In the genomic region with DNA sequence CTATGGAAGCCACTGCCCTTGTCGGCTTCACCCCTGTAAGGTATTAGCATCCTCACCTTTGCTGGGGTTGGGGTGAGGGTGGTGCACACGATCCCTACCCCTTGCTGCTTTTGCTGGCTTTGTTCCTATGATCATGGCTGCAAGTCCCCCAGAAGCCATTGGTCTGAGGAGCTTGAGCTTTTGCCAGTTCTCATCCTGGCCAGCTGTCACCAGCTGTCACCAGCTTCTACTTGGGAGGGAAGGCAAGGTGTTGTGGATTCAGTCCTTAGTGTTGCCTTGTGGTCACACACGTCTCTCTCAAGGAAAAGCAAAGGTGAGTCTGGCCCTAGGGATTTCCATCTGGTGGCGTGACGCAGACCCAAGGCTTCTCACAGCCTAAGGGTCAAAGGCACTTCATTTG, we compare ENCODE assay signal across 12 mouse cellular contexts. TPM values are rescaled to one million over a fixed set of nuclear protein-coding genes. Genes with fewer than 3 reads are reported as not detected.
DNase-seq lines count a peak whose midpoint lies in the region; ATAC-seq and TF ChIP-seq lines count a peak whose summit lies in the region.
"Had no signal": no experiment of that assay in that cellular context is flagged by ENCODE, and none has a peak within 500 bp of the region (broad histone marks: within the 10 kb centered on the region; RNA-seq: fewer than 3 reads in every experiment).

No protein-coding gene starts in this region.

- no peak overlapping the region for H3K9ac ChIP-seq in hindbrain, embryonic 13.5 days
- no peak overlapping the region for H3K9ac ChIP-seq in hindbrain, embryonic 12.5 days
- H3K9ac ChIP-seq in lung, postnatal 0 days (replicated peaks; ENCODE audit: low read depth), result no peak overlapping the region
- no peak overlapping the region for H3K9ac ChIP-seq in embryonic facial prominence, embryonic 13.5 days
- no peak overlapping the region for H3K9ac ChIP-seq in forebrain, embryonic 16.5 days (replicated peaks; ENCODE audit: low read depth, low read length)

- peak overlapping the region; percentile 27; the same call in 1 of the 2 replicates for H3K27ac ChIP-seq in hindbrain, embryonic 13.5 days
- H3K27ac ChIP-seq in hindbrain, embryonic 12.5 days, result no peak overlapping the region
- H3K27ac ChIP-seq in lung, postnatal 0 days (ENCODE audit: low read length), result no peak overlapping the region
- H3K27ac ChIP-seq in embryonic facial prominence, embryonic 13.5 days, result peak overlapping the region; percentile 71
- peak overlapping the region; percentile 12; the same call in 1 of the 2 replicates for H3K27ac ChIP-seq in forebrain, embryonic 16.5 days (ENCODE audit: low read length)

- no peaks in the 10 kb centered on the region for H3K9me3 ChIP-seq in hindbrain, embryonic 13.5 days
- no peaks in the 10 kb centered on the region for H3K9me3 ChIP-seq in hindbrain, embryonic 12.5 days (replicated peaks)
- no peaks in the 10 kb centered on the region for H3K9me3 ChIP-seq in lung, postnatal 0 days (ENCODE audit: low read length)
- H3K9me3 ChIP-seq in embryonic facial prominence, embryonic 13.5 days, result no peaks in the 10 kb centered on the region
- no peaks in the 10 kb centered on the region for H3K9me3 ChIP-seq in forebrain, embryonic 16.5 days (ENCODE audit: control insufficient read depth, low read length)

- DNase-seq in lung, postnatal 0 days (ENCODE audit: low spot score), result peak; percentile 27
- no peak for DNase-seq in lung, postnatal 36 days
- no peak for DNase-seq in ovary, postnatal 10 days (ENCODE audit: low spot score)
- no peak for DNase-seq in gastrocnemius, adult 8-10 months (ENCODE audit: low spot score in 2 of 2)
- DNase-seq: adrenal gland, postnatal 14 days; gastrocnemius, postnatal 14 days; thymus, adult 2 months had no signal

- no peak overlapping the region for H3K4me2 ChIP-seq in hindbrain, embryonic 13.5 days
- no peak overlapping the region for H3K4me2 ChIP-seq in hindbrain, embryonic 12.5 days (replicated peaks)
- no peak overlapping the region for H3K4me2 ChIP-seq in lung, postnatal 0 days (replicated peaks; ENCODE audit: low read depth, low read length)
- no peak overlapping the region for H3K4me2 ChIP-seq in embryonic facial prominence, embryonic 13.5 days
- no peak overlapping the region for H3K4me2 ChIP-seq in forebrain, embryonic 16.5 days (ENCODE audit: low read length)

- no peak for TF ChIP-seq CTCF in lung, postnatal 0 days (IDR thresholded peaks at IDR 0.05)

- ATAC-seq in hindbrain, embryonic 13.5 days (ENCODE audit: low FRiP score), result no peak
- ATAC-seq in hindbrain, embryonic 12.5 days (ENCODE audit: low FRiP score), result no peak
- ATAC-seq in lung, postnatal 0 days, result peak; percentile 15; the same call in 1 of the 2 replicates
- ATAC-seq in embryonic facial prominence, embryonic 13.5 days (ENCODE audit: insufficient number of reproducible peaks, insufficient read depth, low FRiP score, low TSS enrichment, low read depth), result no peak
- no peak for ATAC-seq in forebrain, embryonic 16.5 days

- H3K27me3 ChIP-seq in hindbrain, embryonic 13.5 days, result no peaks in the 10 kb centered on the region
- H3K27me3 ChIP-seq in hindbrain, embryonic 12.5 days, result no peaks in the 10 kb centered on the region
- H3K27me3 ChIP-seq in lung, postnatal 0 days (replicated peaks; ENCODE audit: insufficient read depth, low read length), result no peaks in the 10 kb centered on the region
- H3K27me3 ChIP-seq in embryonic facial prominence, embryonic 13.5 days, result no peaks in the 10 kb centered on the region
- H3K27me3 ChIP-seq in forebrain, embryonic 16.5 days (replicated peaks; ENCODE audit: control insufficient read depth, insufficient read depth, low read length), result no peaks in the 10 kb centered on the region

- H3K36me3 ChIP-seq in hindbrain, embryonic 13.5 days, result peaks cover 24% of the 10 kb centered on the region
- peaks cover 22% of the 10 kb centered on the region for H3K36me3 ChIP-seq in hindbrain, embryonic 12.5 days
- 0 out of 2 replicates have a peak, but pooled peaks cover 2% of the 10 kb centered on the region for H3K36me3 ChIP-seq in lung, postnatal 0 days (ENCODE audit: insufficient read depth, low read length)
- H3K36me3 ChIP-seq in embryonic facial prominence, embryonic 13.5 days, result peaks cover 37% of the 10 kb centered on the region
- H3K36me3 ChIP-seq in forebrain, embryonic 16.5 days (ENCODE audit: control insufficient read depth, insufficient read depth), result peaks cover 3% of the 10 kb centered on the region; the same call in 1 of the 2 replicates

- H3K4me1 ChIP-seq in hindbrain, embryonic 13.5 days (replicated peaks), result peaks cover 18% of the 10 kb centered on the region
- no peaks in the 10 kb centered on the region for H3K4me1 ChIP-seq in hindbrain, embryonic 12.5 days
- no peaks in the 10 kb centered on the region for H3K4me1 ChIP-seq in lung, postnatal 0 days (ENCODE audit: insufficient read depth, low read depth, low read length)
- peaks cover 49% of the 10 kb centered on the region for H3K4me1 ChIP-seq in embryonic facial prominence, embryonic 13.5 days
- peaks cover 15% of the 10 kb centered on the region for H3K4me1 ChIP-seq in forebrain, embryonic 16.5 days (replicated peaks; ENCODE audit: control insufficient read depth, insufficient read depth, low read length)

- H3K4me3 ChIP-seq in hindbrain, embryonic 13.5 days, result no peak overlapping the region
- H3K4me3 ChIP-seq in hindbrain, embryonic 12.5 days, result no peak overlapping the region
- no peak overlapping the region for H3K4me3 ChIP-seq in lung, postnatal 0 days (ENCODE audit: low read depth, low read length)
- no peak overlapping the region for H3K4me3 ChIP-seq in embryonic facial prominence, embryonic 13.5 days
- no peak overlapping the region for H3K4me3 ChIP-seq in forebrain, embryonic 16.5 days (replicated peaks; ENCODE audit: low read length)

- TF ChIP-seq EP300 in lung, postnatal 0 days (IDR thresholded peaks at IDR 0.05), result no peak

- 84% methylated on average over 5 of the region's 5 CpGs for WGBS in hindbrain, embryonic 13.5 days
- 82% methylated on average over 5 of the region's 5 CpGs for WGBS in hindbrain, embryonic 12.5 days
- WGBS in lung, postnatal 0 days, result 75% methylated on average over 5 of the region's 5 CpGs
- WGBS in embryonic facial prominence, embryonic 13.5 days, result 82% methylated on average over 5 of the region's 5 CpGs
- 89% methylated on average over 5 of the region's 5 CpGs for WGBS in forebrain, embryonic 16.5 days

RNA-seq across cellular contexts. Expression of a gene that starts 39.4 kb away (rescaled TPM):
- 54.9 and 59.1 TPM in 2 replicates for polyA plus RNA-seq in hindbrain, embryonic 13.5 days (2015; fragmentation: Nextera tagmentation; extraction: Ambion mirVana)
- 65.3 and 67.3 TPM in 2 replicates for polyA plus RNA-seq in hindbrain, embryonic 12.5 days (2016; fragmentation: Nextera tagmentation; extraction: Ambion mirVana)
- polyA plus RNA-seq in lung, postnatal 0 days (2015; fragmentation: Nextera tagmentation; extraction: Ambion mirVana), result 45.5 and 46.7 TPM in 2 replicates
- 48.9 and 50.7 TPM in 2 replicates for polyA plus RNA-seq in embryonic facial prominence, embryonic 13.5 days (2015; fragmentation: Nextera tagmentation; extraction: Ambion mirVana)
- 60.8 and 62.4 TPM in 2 replicates for polyA plus RNA-seq in forebrain, embryonic 16.5 days (2015; fragmentation: Nextera tagmentation; extraction: Ambion mirVana)
- 1 to 10 TPM; 1.8 to 2.6 (median 2.2) TPM for total RNA-seq in gastrocnemius, adult 8-10 months (2022)

RNA-seq across cellular contexts. Expression of a gene that starts 52.6 kb away (rescaled TPM):
- polyA plus RNA-seq in hindbrain, embryonic 13.5 days (2015; fragmentation: Nextera tagmentation; extraction: Ambion mirVana), result 0.47 TPM in 2 replicates
- polyA plus RNA-seq in hindbrain, embryonic 12.5 days (2016; fragmentation: Nextera tagmentation; extraction: Ambion mirVana), result 0.43 and 0.68 TPM in 2 replicates
- 0.73 and 0.82 TPM in 2 replicates for polyA plus RNA-seq in lung, postnatal 0 days (2015; fragmentation: Nextera tagmentation; extraction: Ambion mirVana)
- polyA plus RNA-seq in embryonic facial prominence, embryonic 13.5 days (2015; fragmentation: Nextera tagmentation; extraction: Ambion mirVana), result 1.4 and 3.1 TPM in 2 replicates
- polyA plus RNA-seq in forebrain, embryonic 16.5 days (2015; fragmentation: Nextera tagmentation; extraction: Ambion mirVana), result 0.55 and 0.56 TPM in 2 replicates
- total RNA-seq in gastrocnemius, adult 8-10 months (2022), result under 1 TPM in 1 of 4 experiments, not detected in 3; 0.45 TPM
- total RNA-seq: monocyte, adult 5-6 weeks had no signal

Comparison
In these comparisons a context has a peak if more than half of its experiments do, and no peak if none do; other contexts are left out.
1. H3K27ac ChIP-seq: peak in hindbrain, embryonic 13.5 days (single experiment), embryonic facial prominence, embryonic 13.5 days (single experiment) and forebrain, embryonic 16.5 days (single experiment); none in hindbrain, embryonic 12.5 days (single experiment) and lung, postnatal 0 days (single experiment).